Mouse (Mus musculus) lung, postnatal 0 days (tissue): ENCODE measurements around the gene 1700001O22Rik.

Experiments used
- CTCF ChIP-seq: IDR thresholded peaks from 2 replicates; pipeline ENCODE4 v1.5.1; 2016; ENCODE audit warnings: antibody characterized with exemption, mild to moderate bottlenecking
- EP300 ChIP-seq: IDR thresholded peaks from 2 replicates; pipeline ENCODE4 v1.6.1; 2016; ENCODE audit warnings: antibody characterized with exemption, mild to moderate bottlenecking, control low read depth

DNA sequence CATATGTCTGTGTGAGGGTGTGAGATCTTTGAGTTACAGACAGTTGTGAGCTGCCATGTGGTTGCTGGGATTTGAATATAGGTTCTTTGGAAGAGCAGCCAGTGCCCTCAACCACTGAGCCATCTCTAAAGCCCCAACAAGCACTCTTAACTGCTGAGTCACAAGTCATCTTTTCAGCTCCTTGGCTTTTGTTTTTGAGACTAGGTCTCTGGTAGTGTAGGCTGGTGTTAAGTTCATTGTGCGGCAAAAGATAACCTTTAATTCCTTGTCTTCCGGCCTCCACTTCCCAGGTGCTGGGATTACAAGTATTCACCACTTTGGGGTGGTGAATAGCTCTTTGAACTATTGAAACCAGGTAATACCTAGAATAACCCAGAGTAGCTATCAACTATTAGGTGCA, 2.5 kb upstream of the 1700001O22Rik start:
- TF ChIP-seq CTCF (no peak), EP300 (no peak)
